Mouse (Mus musculus) C2C12 (cell line): ENCODE data around the gene Irf3.

Experiments used
- CEBPB ChIP-seq: IDR thresholded peaks from one replicate; pipeline ENCODE4 v1.6.1; 2011; ENCODE audit warnings: low read depth, mild to moderate bottlenecking, control low read depth, moderate library complexity
- CTCF ChIP-seq: IDR thresholded peaks from one replicate; pipeline ENCODE4 v1.5.1; 2011; ENCODE audit not compliant: control insufficient read depth, insufficient read depth, insufficient read length
- MAX ChIP-seq: IDR thresholded peaks from one replicate; pipeline ENCODE4 v1.6.1; 2011; ENCODE audit warnings: mild to moderate bottlenecking, control low read depth
- MYOD1 ChIP-seq: IDR thresholded peaks from one replicate; pipeline ENCODE4 v1.6.1; 2011; ENCODE audit warnings: low read depth; ENCODE audit not compliant: control insufficient read depth, insufficient read length
- USF1 ChIP-seq: IDR thresholded peaks from one replicate; pipeline ENCODE4 v1.6.1; 2011; ENCODE audit warnings: low read depth, mild to moderate bottlenecking, control low read depth, moderate library complexity

DNA sequence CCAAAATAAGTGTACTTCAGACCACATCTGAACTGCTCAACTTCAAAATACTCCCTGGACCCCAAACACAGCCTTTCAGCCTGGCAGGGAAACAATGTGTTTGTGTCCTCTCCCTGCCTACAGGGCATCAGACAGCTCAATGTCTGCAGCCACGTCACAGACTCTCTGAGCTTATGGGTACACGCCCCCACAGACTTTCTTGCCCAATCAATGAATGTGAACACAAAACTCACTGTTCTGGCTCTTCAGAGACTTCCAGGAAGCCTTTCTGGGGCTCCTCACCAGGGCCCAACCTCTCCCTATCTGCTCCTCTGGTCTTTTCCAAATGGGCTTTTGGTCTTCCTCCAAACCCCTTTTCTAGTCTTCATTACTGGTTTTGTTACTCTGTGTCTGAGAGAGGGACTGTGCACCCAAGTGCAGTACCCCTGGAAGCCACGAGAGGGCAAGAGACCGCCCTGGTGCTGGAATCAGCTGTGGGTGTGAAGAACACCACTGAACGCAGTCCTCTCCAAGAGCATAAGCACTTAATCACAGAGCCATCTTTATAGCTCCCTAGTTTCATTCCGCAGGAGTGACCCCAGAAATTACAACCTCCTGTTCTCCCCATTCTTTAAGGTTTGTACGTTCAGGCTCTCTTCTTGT lies 40.4 kb downstream of the Irf3 start:
- TF ChIP-seq CTCF: peak; percentile 53
- TF ChIP-seq MAX: no peak
- no peak for TF ChIP-seq CEBPB
- no peak for TF ChIP-seq MYOD1
- TF ChIP-seq USF1: no peak
